Mouse (Mus musculus) gastrocnemius, postnatal 25 days (tissue): ENCODE measurements around the gene Ftl1. TPM values are rescaled to one million over a fixed set of nuclear protein-coding genes. Genes with fewer than 3 reads are reported as not detected.
A peak's percentile ranks its signal among the peaks of the same experiment; 100 is the strongest.

Experiments
- DNase-seq: peaks from one replicate; pipeline ENCODE4 v3.0.0; 2022
- total RNA-seq, 2 experiments: library from RNA; stranded (reverse); gene quantifications; 1 replicate in 1 of 2; 2 replicates in 1 of 2; pipeline ENCODE4 v1.2.3; 2021

The Ftl1 gene
- total RNA-seq, 2 experiments from 2014 or later = 125 to 149 TPM

GRCm38 (mm10) chr7:45451344-45451982, 8.2 kb downstream of the Ftl1 start:
- peak; percentile 67 for DNase-seq

DNA sequence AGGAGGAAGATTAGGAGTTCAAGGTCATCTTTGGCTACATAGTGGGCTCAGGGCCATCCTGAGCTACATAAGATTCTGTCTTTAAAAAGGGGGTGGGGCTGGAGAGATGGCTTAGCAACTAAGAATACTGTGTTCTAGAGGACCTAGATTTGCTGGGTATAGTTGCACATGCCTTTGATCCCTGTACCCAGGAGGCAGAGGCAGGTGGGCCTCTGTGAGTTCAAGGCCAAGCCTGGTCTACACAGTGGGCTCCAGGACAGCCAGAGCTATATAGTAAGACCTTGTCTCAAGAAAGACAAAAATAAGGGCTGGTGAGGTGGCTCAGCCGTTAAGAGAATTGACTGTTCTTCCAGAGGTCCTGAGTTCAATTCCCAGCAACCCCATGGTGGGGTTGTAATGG, 9.7 kb downstream of the Ftl1 start:
- no peak for DNase-seq

- no peak for DNase-seq
Measured at GRCm38 (mm10) chr7:45447325-45447990, 12.2 kb downstream of the Ftl1 start.

DNA sequence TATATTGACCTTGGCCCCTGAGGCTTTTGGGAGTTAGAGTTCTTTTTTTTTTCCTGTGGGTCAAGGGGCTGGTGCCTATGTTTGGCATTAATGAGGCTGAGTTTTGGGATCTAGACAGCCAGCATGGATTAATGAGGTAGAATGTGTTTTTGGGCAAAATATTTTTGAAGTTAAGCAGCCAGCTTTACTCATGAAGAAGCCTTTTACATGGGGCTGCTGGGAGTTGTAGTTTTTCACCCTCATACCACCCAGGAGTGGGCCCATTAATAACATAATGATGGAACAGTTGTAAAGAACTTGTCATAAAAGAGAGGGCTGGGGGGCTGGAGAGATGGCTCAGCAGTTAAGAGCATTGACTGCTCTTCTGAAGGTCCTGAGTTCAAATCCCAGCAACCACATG, 13.1 kb downstream of the Ftl1 start:
- no peak for DNase-seq

- peak; percentile 54 for DNase-seq
Measured at GRCm38 (mm10) chr7:45443526-45444420, 15.9 kb downstream of the Ftl1 start.

- DNase-seq = peak; percentile 81
Measured at GRCm38 (mm10) chr7:45437521-45438276, 22.0 kb downstream of the Ftl1 start, which contains the start of gene Ruvbl2. Gene Ruvbl2, minus strand, starts transcription at chr7:45438096.

- DNase-seq = no peak
Measured at GRCm38 (mm10) chr7:45437046-45437445, 22.6 kb downstream of the Ftl1 start.

GRCm38 (mm10) chr7:45436444-45436843, 23.2 kb downstream of the Ftl1 start:
- DNase-seq = no peak

GRCm38 (mm10) chr7:45435038-45435437, 24.6 kb downstream of the Ftl1 start:
- DNase-seq = no peak

DNA sequence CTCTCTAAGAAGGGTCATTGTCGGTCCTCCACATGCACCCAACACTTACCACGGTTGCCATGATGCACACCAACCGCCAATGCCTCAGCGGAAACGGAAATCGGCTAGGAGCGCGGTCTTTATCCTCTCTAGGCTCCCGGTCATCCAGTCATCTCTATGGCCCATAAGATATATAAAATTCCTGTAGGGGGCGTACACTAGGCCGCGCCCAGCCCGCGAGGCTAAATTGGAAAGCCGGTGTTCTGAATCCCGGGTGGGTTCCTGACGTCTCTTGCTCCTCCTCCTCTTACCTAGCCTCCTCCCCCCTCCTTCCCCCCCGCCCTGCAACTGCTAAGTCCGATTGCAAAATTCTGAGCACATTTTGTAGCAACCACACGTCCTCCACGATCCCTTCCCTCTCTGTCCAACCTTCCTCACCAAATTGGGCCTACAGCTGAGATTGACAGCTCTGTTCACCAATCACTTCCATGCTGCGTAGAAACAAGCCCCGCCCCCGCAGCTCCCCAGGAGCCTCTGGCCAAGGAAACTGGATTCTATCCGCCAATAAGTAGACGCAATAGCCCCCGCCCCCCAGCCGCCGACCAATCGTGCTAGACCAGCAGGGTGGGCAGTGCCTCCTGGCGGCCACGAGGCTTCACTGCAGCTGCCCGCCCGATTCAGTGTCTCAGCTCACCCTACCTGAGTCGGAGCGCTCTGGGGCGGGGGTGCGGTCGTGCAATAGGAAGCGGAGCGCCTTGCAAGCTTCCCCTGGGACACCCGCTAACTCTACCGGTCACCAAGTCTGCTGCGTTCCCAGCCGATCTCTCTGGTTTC, 25.3 kb downstream of the Ftl1 start, which contains the start of gene Gys1:
Gene Gys1 (plus strand): TSS at position 642 of the 813 bp plus-strand sequence.
- peak; percentile 100 for DNase-seq

DNA sequence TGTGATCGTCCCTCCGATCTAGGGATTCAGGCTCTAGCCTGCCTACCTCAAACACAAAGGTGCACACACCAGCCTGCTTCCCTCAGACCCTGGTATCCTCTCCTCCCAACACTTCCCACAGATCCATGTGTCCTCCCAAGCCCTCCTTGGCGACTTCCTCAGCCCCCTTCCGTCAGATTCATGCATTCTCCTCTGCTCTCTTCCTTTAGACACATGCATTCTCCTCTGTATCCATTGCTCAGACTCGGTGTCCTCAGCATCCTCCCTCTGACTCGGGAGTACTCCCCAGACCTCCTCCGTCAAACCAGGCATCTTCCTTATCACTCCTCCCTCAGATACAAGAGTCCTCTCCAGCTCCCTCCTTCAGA, 25.9 kb downstream of the Ftl1 start:
- no peak for DNase-seq

DNA sequence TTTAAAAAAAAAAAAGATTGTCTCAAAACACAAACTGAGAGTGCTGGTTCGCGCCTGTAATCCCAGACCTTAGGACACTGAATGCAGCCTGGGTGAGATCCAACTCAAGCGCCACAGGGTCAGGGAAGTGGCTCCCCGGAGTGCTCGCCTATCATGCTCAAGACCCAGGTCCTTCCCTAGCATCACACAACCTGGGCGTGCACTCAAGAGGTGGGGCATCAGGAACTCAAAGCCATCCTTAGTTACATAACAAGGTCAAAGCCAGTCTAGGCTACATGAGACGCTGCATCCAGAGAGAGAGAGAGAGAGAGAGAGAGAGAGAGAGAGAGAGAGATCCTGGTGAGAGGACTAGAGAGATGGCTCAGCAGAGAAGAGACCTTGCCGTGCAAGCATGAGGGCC, 33.1 kb downstream of the Ftl1 start:
- DNase-seq = peak; percentile 43

GRCm38 (mm10) chr7:45421194-45421593, 38.5 kb downstream of the Ftl1 start:
- no peak for DNase-seq

DNA sequence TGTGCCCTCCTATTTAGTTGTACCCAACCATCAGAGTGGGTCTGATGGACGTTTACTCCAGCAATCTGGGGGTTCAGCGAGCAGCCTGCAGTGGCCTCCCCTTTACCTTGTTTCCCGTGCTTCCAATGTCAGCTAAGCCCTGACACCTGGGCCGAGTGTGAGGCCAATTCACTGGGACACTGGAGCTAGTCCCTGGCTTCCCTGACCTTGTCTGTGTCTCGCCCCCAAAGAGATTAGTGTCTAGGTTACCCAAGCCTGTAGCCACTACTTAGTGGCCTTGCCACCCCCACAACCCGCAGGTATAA, 39.1 kb downstream of the Ftl1 start, which contains the start of gene Lhb:
Gene Lhb (plus strand): TSS at position 206 of the 305 bp plus-strand sequence.
- no peak for DNase-seq

DNA sequence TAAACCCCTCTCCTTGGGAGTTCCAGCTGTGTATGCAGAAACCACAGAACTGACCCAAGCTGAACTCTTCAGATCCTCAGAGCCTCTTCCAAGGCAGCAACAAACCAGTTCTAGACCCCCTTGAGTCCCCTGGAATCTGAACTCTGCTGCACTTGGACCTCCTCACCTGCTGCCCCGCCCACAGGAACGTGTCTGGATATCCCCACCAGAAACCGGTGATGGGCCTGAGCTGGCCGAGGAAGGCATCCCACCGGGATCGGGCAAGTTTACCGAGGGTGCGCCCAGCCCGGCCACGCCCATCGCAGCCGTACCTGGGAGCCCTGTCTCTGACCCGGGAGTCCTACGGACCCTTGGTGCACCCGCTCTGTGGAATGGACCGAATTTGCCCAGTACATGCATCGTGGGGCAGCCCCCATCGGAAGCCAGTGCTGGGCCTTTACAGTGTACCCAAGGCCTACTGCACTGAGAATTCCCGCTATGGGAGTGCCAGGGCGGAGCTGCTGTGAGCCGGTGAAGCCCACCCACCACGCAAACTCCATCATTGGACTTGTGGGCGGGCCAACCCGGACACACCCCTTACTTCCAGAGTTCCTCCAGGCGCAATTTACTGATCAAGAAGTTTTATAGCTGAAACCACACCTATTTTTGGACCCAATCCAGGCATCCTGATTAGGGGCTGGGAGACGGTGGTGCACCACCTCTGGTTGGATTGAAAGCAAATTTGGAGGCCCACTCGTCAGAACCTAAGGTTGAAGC, 39.6 kb downstream of the Ftl1 start:
- DNase-seq = no peak

GRCm38 (mm10) chr7:45417962-45418492, 41.7 kb downstream of the Ftl1 start:
- DNase-seq = no peak

GRCm38 (mm10) chr7:45415636-45416035, 44.0 kb downstream of the Ftl1 start:
- no peak for DNase-seq

GRCm38 (mm10) chr7:45414740-45415224, 44.9 kb downstream of the Ftl1 start:
- no peak for DNase-seq

- no peak for DNase-seq
Measured at GRCm38 (mm10) chr7:45413864-45414739, 45.6 kb downstream of the Ftl1 start.
